Mouse (Mus musculus) lung, embryonic 16.5 days (tissue): Measurements from ENCODE around the gene Hsp90ab1. TPM values are rescaled to one million over a fixed set of nuclear protein-coding genes. Genes with fewer than 3 reads are reported as not detected.

Experiments used
- ATAC-seq: fragments of 200-750 bp; cut with Nextera tagmentation; 2 replicates; pipeline ENCODE4 v1.8.0; 2017; ENCODE audit warnings: low read depth, mild to moderate bottlenecking, moderate library complexity
- H3K27ac ChIP-seq: fragments of 300-500 bp; sonication (generic); 2 replicates; pipeline ENCODE4 v1.5.1; 2014; ENCODE audit warnings: mild to moderate bottlenecking, control low read depth, low read length
- H3K27me3 ChIP-seq: fragments of 300-500 bp; sonication (generic); 2 replicates; pipeline ENCODE4 v1.6.1; 2014; ENCODE audit warnings: low read depth, low read length, mixed read lengths; ENCODE audit not compliant: control insufficient read depth, insufficient read depth
- H3K36me3 ChIP-seq: fragments of 300-500 bp; sonication (generic); 2 replicates; pipeline ENCODE4 v1.6.1; 2014; ENCODE audit warnings: low read length; ENCODE audit not compliant: control insufficient read depth, insufficient read depth
- H3K4me1 ChIP-seq: fragments of 300-500 bp; sonication (generic); replicated peaks from 2 replicates; pipeline ENCODE4 v1.6.1; 2014; ENCODE audit warnings: low read length, mixed read lengths; ENCODE audit not compliant: control insufficient read depth, insufficient read depth
- H3K4me2 ChIP-seq: fragments of 300-500 bp; sonication (generic); 2 replicates; pipeline ENCODE4 v1.6.1; 2014; ENCODE audit warnings: low read depth, low read length, control low read depth
- H3K4me3 ChIP-seq: fragments of 300-500 bp; sonication (generic); 2 replicates; pipeline ENCODE4 v1.5.1; 2014; ENCODE audit warnings: mild to moderate bottlenecking, low read length, control low read depth
- H3K9ac ChIP-seq: fragments of 300-500 bp; sonication (generic); 2 replicates; pipeline ENCODE4 v1.6.1; 2014; ENCODE audit warnings: low read length, control low read depth
- H3K9me3 ChIP-seq: fragments of 300-500 bp; sonication (generic); 2 replicates; pipeline ENCODE4 v1.6.1; 2016; ENCODE audit warnings: low read length; ENCODE audit not compliant: control insufficient read depth
- WGBS: fragments of 180-500 bp; shearing (Covaris S2); extraction: QIAGEN DNeasy Blood & Tissue Kit; methylation state at CpG from one replicate; pipeline ENCODE4 v1.1.7; 2014; 5-methylcytosine and 5-hydroxymethylcytosine counted together
- polyA plus RNA-seq: library from polyadenylated mRNA; unstranded; fragments of >200 nt; fragmentation: Nextera tagmentation; extraction: Ambion mirVana; gene quantifications from 2 replicates; pipeline ENCODE4 v1.2.1, GENCODE M21; 2015

Gene Hsp90ab1
- polyA plus RNA-seq, 1 experiment from 2014 or later, result 1,506 TPM

GRCm38 (mm10) chr17:45543115-45543514 is 30.0 kb downstream of the Hsp90ab1 start:
- H3K4me2 ChIP-seq, result no peak overlapping the region
- ATAC-seq, result no peak
- H3K9me3 ChIP-seq, result no peaks in the 10 kb centered on the region
- WGBS, result 50% methylated on average over 1 of the region's 1 CpGs
- peaks cover 54% of the 10 kb centered on the region for H3K27me3 ChIP-seq
- no peak overlapping the region for H3K27ac ChIP-seq
- H3K36me3 ChIP-seq, result no peaks in the 10 kb centered on the region
- no peak overlapping the region for H3K4me3 ChIP-seq
- peaks cover 10% of the 10 kb centered on the region for H3K4me1 ChIP-seq
- no peak overlapping the region for H3K9ac ChIP-seq

GRCm38 (mm10) chr17:45542705-45543104 is 30.4 kb downstream of the Hsp90ab1 start:
- 69% methylated on average over 2 of the region's 2 CpGs for WGBS

DNA sequence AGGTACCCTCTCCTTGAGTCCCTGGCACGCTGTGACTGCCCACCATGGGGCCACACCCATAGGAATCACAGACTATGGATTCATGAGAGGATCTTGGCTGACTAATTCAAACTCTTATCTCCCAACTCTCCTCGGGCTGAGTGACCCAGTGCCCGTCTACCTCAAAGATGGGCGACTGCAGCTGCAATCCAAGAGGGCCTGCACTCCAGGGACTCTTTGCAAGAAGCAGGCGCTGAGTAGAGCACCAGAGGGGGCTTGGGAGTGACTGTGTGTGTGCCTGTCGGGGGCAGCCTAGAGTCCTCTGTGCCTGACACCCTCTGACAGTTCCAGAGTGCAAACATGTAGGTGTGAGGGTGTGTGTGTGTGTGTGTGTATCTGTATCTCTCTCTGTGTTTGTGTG is 30.9 kb downstream of the Hsp90ab1 start:
- Histone ChIP-seq H3K27me3 (peaks cover 45% of the 10 kb centered on the region), H3K36me3 (no peaks in the 10 kb centered on the region), H3K4me2 (no peak overlapping the region), H3K9me3 (no peaks in the 10 kb centered on the region), H3K27ac (no peak overlapping the region), H3K4me3 (no peak overlapping the region), H3K4me1 (peaks cover 10% of the 10 kb centered on the region), H3K9ac (no peak overlapping the region)
- ATAC-seq, result no peak
- 12% methylated on average over 6 of the region's 6 CpGs for WGBS

More at GRCm38 (mm10) chr17:45542705-45543104, 30.4 kb downstream of the Hsp90ab1 start:
- no peak overlapping the region for H3K27ac ChIP-seq
- no peak overlapping the region for H3K4me2 ChIP-seq
- peaks cover 10% of the 10 kb centered on the region for H3K4me1 ChIP-seq
- ATAC-seq, result no peak
- no peaks in the 10 kb centered on the region for H3K36me3 ChIP-seq
- peaks cover 50% of the 10 kb centered on the region for H3K27me3 ChIP-seq
- no peaks in the 10 kb centered on the region for H3K9me3 ChIP-seq
- no peak overlapping the region for H3K4me3 ChIP-seq
- no peak overlapping the region for H3K9ac ChIP-seq

DNA sequence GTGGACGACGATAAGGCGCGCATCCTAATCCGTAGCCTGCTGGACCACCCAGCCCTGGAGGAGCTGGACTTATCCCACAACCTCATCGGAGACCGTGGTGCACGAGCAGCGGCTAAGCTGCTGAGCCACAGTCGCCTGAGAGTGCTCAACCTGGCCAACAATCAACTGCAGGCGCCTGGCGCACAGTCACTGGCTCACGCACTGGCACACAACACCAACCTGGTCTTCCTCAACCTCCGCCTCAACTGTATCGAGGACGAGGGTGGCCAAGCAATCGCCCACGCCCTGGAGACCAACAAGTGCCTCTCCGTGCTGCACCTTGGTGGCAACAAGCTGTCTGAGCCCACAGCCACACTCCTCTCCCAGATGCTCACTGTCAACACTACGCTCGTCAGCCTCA is 33.4 kb downstream of the Hsp90ab1 start:
- WGBS, result 68% methylated on average over 21 of the region's 21 CpGs
- Histone ChIP-seq H3K27me3 (peaks cover 40% of the 10 kb centered on the region), H3K4me3 (no peak overlapping the region), H3K27ac (no peak overlapping the region), H3K4me2 (no peak overlapping the region), H3K9ac (no peak overlapping the region), H3K36me3 (no peaks in the 10 kb centered on the region), H3K4me1 (no peaks in the 10 kb centered on the region), H3K9me3 (no peaks in the 10 kb centered on the region)
- ATAC-seq, result no peak

GRCm38 (mm10) chr17:45538394-45538793 is 34.7 kb downstream of the Hsp90ab1 start:
- Histone ChIP-seq H3K4me3 (no peak overlapping the region), H3K9ac (no peak overlapping the region), H3K27me3 (peaks cover 30% of the 10 kb centered on the region), H3K27ac (no peak overlapping the region), H3K9me3 (no peaks in the 10 kb centered on the region), H3K4me2 (no peak overlapping the region), H3K4me1 (no peaks in the 10 kb centered on the region), H3K36me3 (no peaks in the 10 kb centered on the region)
- WGBS, result 48% methylated on average over 4 of the region's 4 CpGs
- no peak for ATAC-seq

DNA sequence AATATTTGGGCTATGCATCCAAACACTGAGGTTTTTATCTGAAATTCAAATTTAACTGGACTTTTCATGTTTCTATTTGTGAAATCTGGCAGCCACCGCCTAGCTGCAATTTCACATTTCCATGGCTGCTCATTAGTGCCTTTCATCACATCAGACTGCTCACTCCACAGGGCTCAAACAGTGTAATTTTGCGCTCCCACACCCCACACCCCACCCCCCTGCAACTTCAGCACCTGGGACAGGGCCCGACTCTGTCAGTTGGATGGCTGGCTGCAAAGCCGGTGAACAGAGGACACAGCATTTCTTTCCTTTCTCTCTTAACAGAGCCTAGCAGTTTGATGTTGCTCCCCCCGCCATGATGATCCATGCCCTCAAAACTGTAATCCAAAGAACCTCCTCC is 36.8 kb downstream of the Hsp90ab1 start:
- no peaks in the 10 kb centered on the region for H3K9me3 ChIP-seq
- H3K27me3 ChIP-seq, result peaks cover 30% of the 10 kb centered on the region
- no peak overlapping the region for H3K9ac ChIP-seq
- WGBS, result 6% methylated on average over 5 of the region's 5 CpGs
- no peak overlapping the region for H3K4me2 ChIP-seq
- no peaks in the 10 kb centered on the region for H3K36me3 ChIP-seq
- no peak overlapping the region for H3K27ac ChIP-seq
- ATAC-seq, result no peak
- H3K4me3 ChIP-seq, result no peak overlapping the region
- H3K4me1 ChIP-seq, result no peaks in the 10 kb centered on the region

DNA sequence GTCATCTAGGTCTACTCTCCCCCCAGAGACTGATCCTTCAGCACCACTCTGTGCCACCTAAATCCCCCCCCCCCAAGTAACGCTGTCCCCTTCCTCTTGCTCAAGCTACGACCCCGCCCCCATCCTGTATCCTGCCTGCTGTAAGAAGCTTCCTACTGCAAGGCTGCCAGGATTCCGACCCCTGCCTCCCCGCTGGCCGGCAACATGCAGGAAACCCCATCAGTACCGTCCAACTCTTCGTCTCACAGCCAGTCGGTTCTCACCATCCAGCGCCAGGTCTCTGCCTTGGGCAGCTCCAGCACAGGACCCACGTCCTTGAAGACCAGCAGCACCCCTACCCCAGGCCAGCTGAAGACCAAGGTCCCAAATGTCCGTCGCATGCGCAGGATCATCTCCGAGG is 40.2 kb downstream of the Hsp90ab1 start:
- Histone ChIP-seq H3K4me2 (no peak overlapping the region), H3K4me1 (no peaks in the 10 kb centered on the region), H3K27me3 (peaks cover 39% of the 10 kb centered on the region), H3K4me3 (no peak overlapping the region), H3K9ac (no peak overlapping the region), H3K36me3 (no peaks in the 10 kb centered on the region), H3K9me3 (no peaks in the 10 kb centered on the region), H3K27ac (no peak overlapping the region)
- ATAC-seq, result no peak
- 41% methylated on average over 15 of the region's 15 CpGs for WGBS

GRCm38 (mm10) chr17:45530346-45530782 is 42.7 kb downstream of the Hsp90ab1 start:
- Histone ChIP-seq H3K27ac (no peak overlapping the region), H3K9me3 (no peaks in the 10 kb centered on the region), H3K4me2 (no peak overlapping the region), H3K4me1 (no peaks in the 10 kb centered on the region), H3K27me3 (peaks cover 27% of the 10 kb centered on the region), H3K36me3 (no peaks in the 10 kb centered on the region), H3K9ac (no peak overlapping the region), H3K4me3 (no peak overlapping the region)
- WGBS, result 44% methylated on average over 13 of the region's 13 CpGs
- ATAC-seq, result no peak

DNA sequence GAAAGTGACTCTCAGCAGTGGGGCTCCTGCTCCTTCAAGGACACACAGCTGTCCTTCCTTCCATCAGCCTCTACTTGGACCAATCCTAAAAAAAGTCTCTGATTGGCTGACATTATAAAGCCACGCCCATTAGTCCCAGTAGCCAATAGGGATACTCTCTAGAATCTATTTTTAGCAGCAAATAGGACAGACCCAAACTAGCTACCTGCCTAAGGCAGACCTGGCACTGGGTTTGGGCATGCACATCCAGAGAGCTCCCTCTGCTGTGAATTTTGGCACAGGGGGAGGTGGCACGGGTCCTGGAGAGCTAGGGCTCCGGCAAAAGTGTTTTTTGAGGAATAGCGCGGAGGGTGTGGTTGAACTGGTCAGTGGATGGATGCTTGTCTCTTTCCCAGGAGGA is 46.5 kb downstream of the Hsp90ab1 start:
- Histone ChIP-seq H3K27me3 (peaks cover 11% of the 10 kb centered on the region), H3K9ac (no peak overlapping the region), H3K27ac (no peak overlapping the region), H3K4me2 (no peak overlapping the region), H3K4me1 (peaks cover 9% of the 10 kb centered on the region), H3K4me3 (no peak overlapping the region), H3K36me3 (no peaks in the 10 kb centered on the region), H3K9me3 (no peaks in the 10 kb centered on the region)
- ATAC-seq, result no peak
- WGBS, result 21% methylated on average over 5 of the region's 5 CpGs

DNA sequence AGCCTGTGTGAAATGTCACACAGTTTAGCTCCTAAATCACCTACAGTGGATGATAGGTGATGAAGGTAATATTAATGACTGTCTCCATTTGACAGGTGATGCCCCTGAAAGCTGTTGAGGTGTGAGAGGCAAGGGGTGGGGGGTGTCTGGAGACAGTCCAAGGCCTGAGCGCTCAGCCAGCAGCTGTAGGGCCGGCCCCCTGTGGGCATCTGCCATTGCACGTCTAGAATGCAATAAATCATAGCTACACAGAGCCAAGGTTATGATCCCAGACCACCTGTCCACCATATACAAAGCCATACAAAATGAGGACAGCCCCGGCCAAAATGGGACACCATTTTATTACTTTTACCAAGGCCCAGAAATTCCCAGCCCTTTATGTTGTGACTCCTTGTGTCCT is 48.1 kb downstream of the Hsp90ab1 start:
- WGBS, result 47% methylated on average over 4 of the region's 4 CpGs
- H3K36me3 ChIP-seq, result no peaks in the 10 kb centered on the region
- no peak overlapping the region for H3K4me3 ChIP-seq
- no peak overlapping the region for H3K9ac ChIP-seq
- peaks cover 3% of the 10 kb centered on the region for H3K27me3 ChIP-seq
- no peak overlapping the region for H3K27ac ChIP-seq
- H3K4me1 ChIP-seq, result peaks cover 9% of the 10 kb centered on the region
- H3K9me3 ChIP-seq, result no peaks in the 10 kb centered on the region
- ATAC-seq, result no peak
- H3K4me2 ChIP-seq, result no peak overlapping the region
